Mouse (Mus musculus) ES-Bruce4 (cell line): ENCODE measurements around the gene Ranbp10.

Experiments
- CTCF ChIP-seq: IDR thresholded peaks from one replicate; pipeline ENCODE4 v1.8.1; 2011; ENCODE audit warnings: low read depth, low read length
- EP300 ChIP-seq: IDR thresholded peaks from 2 replicates; pipeline ENCODE4 v1.6.1; 2011; ENCODE audit warnings: low read depth, low read length; ENCODE audit not compliant: insufficient read depth
- POLR2A ChIP-seq: IDR thresholded peaks from one replicate; pipeline ENCODE4 v1.8.1; 2011; ENCODE audit warnings: low read length; ENCODE audit not compliant: insufficient read depth

GRCm38 (mm10) chr8:105859314-105859713, 32.2 kb upstream of the Ranbp10 start:
- TF ChIP-seq POLR2A (no peak), CTCF (no peak), EP300 (no peak)
